Mouse (Mus musculus): ENCODE measurements around the gene Tbc1d25.

DNA sequence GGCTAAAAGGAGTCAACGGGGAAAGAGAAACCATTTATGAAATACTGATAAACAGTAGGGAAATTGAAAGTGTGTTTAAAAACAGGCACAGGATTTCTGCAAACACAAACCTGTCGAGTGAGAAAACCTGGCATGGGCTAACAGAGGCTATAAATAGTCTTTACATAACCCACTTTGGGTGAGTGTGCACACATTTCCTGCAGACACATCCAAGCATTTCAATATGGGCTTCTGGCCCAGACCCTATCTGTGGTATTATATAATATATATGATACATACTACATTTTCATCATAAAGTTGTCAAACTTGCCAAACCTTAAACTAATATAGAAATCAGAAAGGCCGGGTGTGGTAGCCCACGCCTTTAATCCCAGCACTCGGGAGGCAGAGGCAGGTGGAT is 12.9 kb downstream of the Tbc1d25 start:
- no peak for TF ChIP-seq GATA1 (IDR thresholded peaks at IDR 0.05; ENCODE audit: borderline replicate concordance, low read length)
- TF ChIP-seq FLI1 (IDR thresholded peaks at IDR 0.05; ENCODE audit: low read length), result no peak
